9 mouse cellular contexts compared by ENCODE assay signal in genomic region chr12:72265261-72266228, GRCm38 (mm10).
A peak's percentile ranks its signal among the peaks of the same experiment; 100 is the strongest.
DNase-seq lines count a peak whose midpoint lies in the region; ATAC-seq and TF ChIP-seq lines count a peak whose summit lies in the region.
"Had no signal": no experiment of that assay in that cellular context is flagged by ENCODE, and none has a peak within 500 bp of the region (broad histone marks: within the 10 kb centered on the region; RNA-seq: fewer than 3 reads in every experiment).

No protein-coding gene starts in this region.

- intact Hi-C loops in left cerebral cortex, adult 2 months (cut with DNase I) = no loop called here
- intact Hi-C loops in heart, postnatal 36 days (cut with DNase I) = no loop called here

- H3K9me3 ChIP-seq in forebrain, embryonic 13.5 days (replicated peaks) = peaks cover 4% of the 10 kb centered on the region; the same call in 1 of the 2 replicates
- no peaks in the 10 kb centered on the region for H3K9me3 ChIP-seq in forebrain, embryonic 10.5 days
- H3K9me3 ChIP-seq: limb, embryonic 15.5 days had no signal

- peaks cover 25% of the 10 kb centered on the region for H3K4me1 ChIP-seq in forebrain, embryonic 13.5 days
- peaks cover 4% of the 10 kb centered on the region; the same call in 1 of the 2 replicates for H3K4me1 ChIP-seq in forebrain, embryonic 10.5 days
- H3K4me1 ChIP-seq: limb, embryonic 15.5 days had no signal

- no peak overlapping the region for H3K9ac ChIP-seq in forebrain, embryonic 13.5 days
- H3K9ac ChIP-seq: limb, embryonic 15.5 days had no signal

- no peak overlapping the region for H3K4me3 ChIP-seq in forebrain, embryonic 13.5 days
- no peak overlapping the region for H3K4me3 ChIP-seq in forebrain, embryonic 10.5 days
- H3K4me3 ChIP-seq in left cerebral cortex, adult 2 months = no peak overlapping the region
- H3K4me3 ChIP-seq: limb, embryonic 15.5 days had no signal

- no peak for DNase-seq in forebrain, embryonic 10.5 days (ENCODE audit: extremely low spot score, low spot score)
- peak; percentile 52 to 58 for DNase-seq in frontal cortex, adult 2 months (ENCODE audit: extremely low spot score in 1 of 2, low spot score in 1 of 2)
- peak; percentile 36 to 54 for DNase-seq in left cerebral cortex, adult 2 months (ENCODE audit: extremely low spot score in 1 of 2, low spot score in 2 of 2)
- peak; percentile 61 for DNase-seq in retina, embryonic 14.5 days (ENCODE audit: low spot score)
- no peak for DNase-seq in heart, postnatal 36 days
- no peak for DNase-seq in adrenal gland, postnatal 4 days (ENCODE audit: low spot score in 2 of 2)
- DNase-seq in kidney, adult 8-10 months = no peak

- H3K4me2 ChIP-seq in forebrain, embryonic 13.5 days = no peak overlapping the region
- H3K4me2 ChIP-seq: limb, embryonic 15.5 days had no signal

- TF ChIP-seq CTCF in left cerebral cortex, adult 2 months (IDR thresholded peaks at IDR 0.05) = no peak

- no peaks in the 10 kb centered on the region for H3K36me3 ChIP-seq in forebrain, embryonic 13.5 days (ENCODE audit: poor library complexity, severe bottlenecking)
- no peaks in the 10 kb centered on the region for H3K36me3 ChIP-seq in forebrain, embryonic 10.5 days (replicated peaks)
- H3K36me3 ChIP-seq: limb, embryonic 15.5 days had no signal

- H3K27ac ChIP-seq in forebrain, embryonic 13.5 days = peak overlapping the region; percentile 67
- no peak overlapping the region for H3K27ac ChIP-seq in forebrain, embryonic 10.5 days
- no peak overlapping the region for H3K27ac ChIP-seq in left cerebral cortex, adult 2 months
- H3K27ac ChIP-seq: limb, embryonic 15.5 days had no signal

- WGBS in forebrain, embryonic 13.5 days = 90% methylated on average over 3 of the region's 3 CpGs
- WGBS in forebrain, embryonic 10.5 days = 87% methylated on average over 3 of the region's 3 CpGs

- ATAC-seq in forebrain, embryonic 13.5 days = peak; percentile 97

- no peaks in the 10 kb centered on the region for H3K27me3 ChIP-seq in forebrain, embryonic 13.5 days
- no peaks in the 10 kb centered on the region for H3K27me3 ChIP-seq in forebrain, embryonic 10.5 days (ENCODE audit: poor library complexity, severe bottlenecking)
- H3K27me3 ChIP-seq: limb, embryonic 15.5 days had no signal

Comparison
In these comparisons a context has a peak if more than half of its experiments do, and no peak if none do; other contexts are left out.
1. DNase-seq: peak in frontal cortex, adult 2 months (2 of 2), left cerebral cortex, adult 2 months (2 of 2) and retina, embryonic 14.5 days (single experiment); none in forebrain, embryonic 10.5 days (single experiment), heart, postnatal 36 days (0 of 2), adrenal gland, postnatal 4 days (0 of 2) and kidney, adult 8-10 months (0 of 2).